Comparison of ENCODE assay signal across 9 mouse cellular contexts in the genomic region with DNA sequence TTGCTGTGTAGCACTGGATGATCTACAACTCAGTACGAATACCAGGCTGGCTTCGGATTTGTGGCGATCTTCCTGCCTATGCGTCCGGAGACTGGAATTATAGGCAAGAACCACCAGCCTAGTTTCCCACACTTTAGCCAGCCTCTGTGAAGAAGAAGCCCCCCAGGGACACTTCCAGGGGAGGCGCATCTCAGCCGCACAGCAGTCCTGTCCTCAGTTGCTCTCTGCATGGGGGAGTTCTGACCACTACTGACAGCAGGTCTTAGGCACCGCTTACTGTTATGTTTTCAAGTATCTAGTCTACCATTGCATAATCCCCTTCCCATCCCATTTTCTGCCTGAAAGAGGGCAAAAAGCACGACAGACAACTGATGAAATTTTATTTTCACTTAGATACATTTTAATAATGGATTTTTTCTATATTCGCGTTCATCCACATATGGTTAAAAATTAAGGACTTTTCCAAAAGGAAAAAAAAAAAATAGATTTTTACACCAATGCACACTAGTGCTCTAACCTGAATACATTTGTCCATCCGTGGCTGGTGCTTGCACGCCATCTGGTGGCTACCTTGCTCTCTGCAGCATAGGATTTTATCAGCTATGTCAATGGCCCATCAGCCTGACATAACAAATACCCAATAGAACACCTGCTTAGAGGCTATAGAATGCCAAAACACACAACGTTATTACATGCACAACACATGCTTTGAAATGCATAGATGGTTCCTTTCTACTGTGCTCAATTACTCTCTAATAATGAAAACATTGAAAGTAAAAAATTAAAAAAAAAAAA. TPM values are rescaled to one million over a fixed set of nuclear protein-coding genes. Genes with fewer than 3 reads are reported as not detected.
DNase-seq lines count a peak whose midpoint lies in the region; ATAC-seq and TF ChIP-seq lines count a peak whose summit lies in the region.
"Had no signal": no experiment of that assay in that cellular context is flagged by ENCODE, and none has a peak within 500 bp of the region (broad histone marks: within the 10 kb centered on the region; RNA-seq: fewer than 3 reads in every experiment).

No protein-coding gene starts in this region.

- H3K36me3 ChIP-seq in embryonic facial prominence, embryonic 10.5 days (replicated peaks): no peaks in the 10 kb centered on the region
- no peaks in the 10 kb centered on the region for H3K36me3 ChIP-seq in heart, embryonic 10.5 days
- no peaks in the 10 kb centered on the region for H3K36me3 ChIP-seq in liver, embryonic 14.5 days (replicated peaks; ENCODE audit: control insufficient read depth, insufficient read depth, low read depth)
- no peaks in the 10 kb centered on the region for H3K36me3 ChIP-seq in neural tube, embryonic 13.5 days
- H3K36me3 ChIP-seq: embryonic facial prominence, embryonic 12.5 days had no signal

- H3K4me2 ChIP-seq in liver, embryonic 14.5 days (ENCODE audit: low read depth): no peak overlapping the region
- H3K4me2 ChIP-seq in neural tube, embryonic 13.5 days: no peak overlapping the region
- H3K4me2 ChIP-seq: embryonic facial prominence, embryonic 12.5 days had no signal

- no peaks in the 10 kb centered on the region for H3K27me3 ChIP-seq in embryonic facial prominence, embryonic 10.5 days (replicated peaks; ENCODE audit: low read depth, poor library complexity, severe bottlenecking)
- H3K27me3 ChIP-seq in heart, embryonic 10.5 days (ENCODE audit: insufficient read depth, poor library complexity, severe bottlenecking): no peaks in the 10 kb centered on the region
- H3K27me3 ChIP-seq in liver, embryonic 14.5 days (ENCODE audit: control insufficient read depth, insufficient read depth, low read length): no peaks in the 10 kb centered on the region
- H3K27me3 ChIP-seq in neural tube, embryonic 13.5 days: no peaks in the 10 kb centered on the region
- H3K27me3 ChIP-seq: embryonic facial prominence, embryonic 12.5 days had no signal

- ATAC-seq in liver, embryonic 14.5 days (ENCODE audit: insufficient read depth): no peak
- ATAC-seq in neural tube, embryonic 13.5 days (ENCODE audit: low read depth): peak; percentile 89

- 43% methylated on average over 14 of the region's 14 CpGs for WGBS in embryonic facial prominence, embryonic 10.5 days
- WGBS in heart, embryonic 10.5 days: 44% methylated on average over 14 of the region's 14 CpGs
- 45% methylated on average over 14 of the region's 14 CpGs for WGBS in liver, embryonic 14.5 days (ENCODE audit: insufficient replicate concordance)
- 38% methylated on average over 14 of the region's 14 CpGs for WGBS in neural tube, embryonic 13.5 days

- no peak overlapping the region for H3K4me3 ChIP-seq in embryonic facial prominence, embryonic 10.5 days
- H3K4me3 ChIP-seq in heart, embryonic 10.5 days: no peak overlapping the region
- no peak overlapping the region for H3K4me3 ChIP-seq in liver, embryonic 14.5 days (ENCODE audit: insufficient read depth in 1 of 2, low read depth in 2 of 2, low read length in 2 of 2)
- H3K4me3 ChIP-seq in neural tube, embryonic 13.5 days: no peak overlapping the region
- H3K4me3 ChIP-seq: embryonic facial prominence, embryonic 12.5 days had no signal

- no peak for TF ChIP-seq EP300 in liver, embryonic 14.5 days (IDR thresholded peaks at IDR 0.05; ENCODE audit: low read depth)

- H3K27ac ChIP-seq in embryonic facial prominence, embryonic 10.5 days (replicated peaks): no peak overlapping the region
- 0 out of 2 replicates have a peak overlapping the region, but pooled peaks have one; percentile 18 for H3K27ac ChIP-seq in heart, embryonic 10.5 days
- no peak overlapping the region for H3K27ac ChIP-seq in liver, embryonic 14.5 days
- H3K27ac ChIP-seq in neural tube, embryonic 13.5 days (replicated peaks): no peak overlapping the region
- H3K27ac ChIP-seq: embryonic facial prominence, embryonic 12.5 days had no signal

- peak; percentile 85 for TF ChIP-seq CTCF in liver, embryonic 14.5 days (IDR thresholded peaks at IDR 0.05; ENCODE audit: low read depth)

- H3K9me3 ChIP-seq in embryonic facial prominence, embryonic 10.5 days: no peaks in the 10 kb centered on the region
- 0 out of 2 replicates have a peak, but pooled peaks cover 2% of the 10 kb centered on the region for H3K9me3 ChIP-seq in heart, embryonic 10.5 days
- no peaks in the 10 kb centered on the region for H3K9me3 ChIP-seq in liver, embryonic 14.5 days (ENCODE audit: control insufficient read depth, low read length)
- H3K9me3 ChIP-seq in neural tube, embryonic 13.5 days: no peaks in the 10 kb centered on the region

- DNase-seq in B cell, adult 2 months: peak; percentile 81 to 85
- peak; percentile 92 for DNase-seq in adrenal gland, postnatal 10 days
- DNase-seq in embryonic facial prominence, embryonic 10.5 days (ENCODE audit: low spot score): peak; percentile 78
- DNase-seq in heart, embryonic 10.5 days (ENCODE audit: low spot score): no peak
- DNase-seq in kidney, postnatal 10 days: peak; percentile 90
- peak; percentile 22 to 29 (median 26) for DNase-seq in liver, embryonic 14.5 days (ENCODE audit: low read depth in 3 of 3, low spot score in 3 of 3)
- peak; percentile 44 for DNase-seq in testis, postnatal 14 days (ENCODE audit: low spot score)

- H3K4me1 ChIP-seq in embryonic facial prominence, embryonic 10.5 days: no peaks in the 10 kb centered on the region
- no peaks in the 10 kb centered on the region for H3K4me1 ChIP-seq in heart, embryonic 10.5 days
- no peaks in the 10 kb centered on the region for H3K4me1 ChIP-seq in liver, embryonic 14.5 days (replicated peaks; ENCODE audit: control insufficient read depth in 2 of 2, insufficient read depth in 2 of 2, low read length in 1 of 2)
- H3K4me1 ChIP-seq in neural tube, embryonic 13.5 days (replicated peaks): peaks cover 5% of the 10 kb centered on the region; the same call in 1 of the 2 replicates
- H3K4me1 ChIP-seq: embryonic facial prominence, embryonic 12.5 days had no signal

- no peak overlapping the region for H3K9ac ChIP-seq in liver, embryonic 14.5 days (replicated peaks)
- peak overlapping the region; percentile 22; the same call in 1 of the 2 replicates for H3K9ac ChIP-seq in neural tube, embryonic 13.5 days
- H3K9ac ChIP-seq: embryonic facial prominence, embryonic 12.5 days had no signal

RNA-seq across cellular contexts. Expression of gene Filip1, which starts 10.1 kb away (rescaled TPM):
- total RNA-seq in adrenal gland, postnatal 10 days (2021): 10 to 100 TPM; 39.6 to 46.6 TPM
- polyA plus RNA-seq in embryonic facial prominence, embryonic 10.5 days (2016; fragmentation: Nextera tagmentation; extraction: Ambion mirVana): 2.9 and 3.3 TPM in 2 replicates
- 11.7 and 19.0 TPM in 2 replicates for polyA plus RNA-seq in heart, embryonic 10.5 days (2016; fragmentation: Nextera tagmentation; extraction: Ambion mirVana)
- 0.17 and 0.29 TPM in 2 replicates for polyA plus RNA-seq in liver, embryonic 14.5 days (2012; rRNA removed)
- polyA plus RNA-seq in liver, embryonic 14.5 days (2014; fragmentation: Nextera tagmentation; extraction: Ambion mirVana): 0.37 and 0.66 TPM in 2 replicates
- polyA plus RNA-seq in neural tube, embryonic 13.5 days (2015; fragmentation: Nextera tagmentation; extraction: Ambion mirVana): 2.4 and 3.2 TPM in 2 replicates
